Mouse (Mus musculus) CH12.LX (cell line): Measurements from ENCODE around the gene Stard13.

ENCODE experiments used
- CTCF ChIP-seq, 2 experiments: IDR thresholded peaks in 1 of 2; conservative IDR thresholded peaks in 1 of 2; 2 replicates each; pipeline ENCODE4 v1.5.1; 2011 to 2012; ENCODE audit warnings: low read depth in 2 of 2, low read length in 2 of 2, improper control_type of control experiment in 1 of 2, inconsistent platforms in 1 of 2, mild to moderate bottlenecking in 1 of 2, moderate library complexity in 1 of 2
- ELF1 ChIP-seq: IDR thresholded peaks from 2 replicates; pipeline ENCODE4 v1.6.1; 2014; ENCODE audit warnings: low read depth, mild to moderate bottlenecking, inconsistent platforms, low read length, improper control_type of control experiment
- EP300 ChIP-seq: IDR thresholded peaks from 2 replicates; pipeline ENCODE4 v1.6.1; 2011; ENCODE audit warnings: low read length, improper control_type of control experiment
- JUND ChIP-seq: conservative IDR thresholded peaks from 2 replicates; pipeline ENCODE4 v1.6.1; 2011; ENCODE audit warnings: low read depth, low read length, improper control_type of control experiment
- KAT2A ChIP-seq: IDR thresholded peaks from 2 replicates; pipeline ENCODE4 v1.6.1; 2012; ENCODE audit warnings: low read length, improper control_type of control experiment, inconsistent platforms; ENCODE audit not compliant: insufficient replicate concordance
- POLR2A ChIP-seq: IDR thresholded peaks from 2 replicates; pipeline ENCODE4 v1.6.1; 2011; ENCODE audit warnings: low read depth, mild to moderate bottlenecking, improper control_type of control experiment, low read length
- SMC3 ChIP-seq: IDR thresholded peaks from 2 replicates; pipeline ENCODE4 v1.6.1; 2011; ENCODE audit warnings: low read depth, low read length, improper control_type of control experiment
- TBP ChIP-seq: conservative IDR thresholded peaks from 2 replicates; pipeline ENCODE4 v1.6.1; 2011; ENCODE audit warnings: low read depth, low read length, improper control_type of control experiment
- TCF12 ChIP-seq: IDR thresholded peaks from 2 replicates; pipeline ENCODE4 v1.6.1; 2014; ENCODE audit warnings: low read depth, mild to moderate bottlenecking, inconsistent platforms, low read length, improper control_type of control experiment
- ZMIZ1 ChIP-seq: IDR thresholded peaks from 2 replicates; pipeline ENCODE4 v1.6.1; 2012; ENCODE audit warnings: low read depth, mild to moderate bottlenecking, inconsistent platforms, low read length, improper control_type of control experiment

- no peak for TF ChIP-seq CTCF (conservative IDR thresholded peaks at IDR 0.05 in 1 of 2, IDR thresholded peaks at IDR 0.05 in 1 of 2; ENCODE audit: low read depth in 2 of 2, low read length in 2 of 2)
- no peak for TF ChIP-seq POLR2A
- no peak for TF ChIP-seq ZMIZ1
- no peak for TF ChIP-seq SMC3
- TF ChIP-seq EP300, result no peak
- TF ChIP-seq TBP, result no peak
- no peak for TF ChIP-seq ELF1
- no peak for TF ChIP-seq KAT2A
- no peak for TF ChIP-seq TCF12
- TF ChIP-seq JUND, result no peak
Observed at GRCm38 (mm10) chr5:151096012-151096411, 137.6 kb downstream of the Stard13 start.
